Mouse (Mus musculus): ENCODE results near the gene Mypop. TPM values are rescaled to one million over a fixed set of nuclear protein-coding genes. Genes with fewer than 3 reads are reported as not detected.
A peak's percentile ranks its signal among the peaks of the same experiment; 100 is the strongest.

Gene Mypop
- polyA plus RNA-seq, 1 experiment from 2014 or later: 4.8 TPM

DNA sequence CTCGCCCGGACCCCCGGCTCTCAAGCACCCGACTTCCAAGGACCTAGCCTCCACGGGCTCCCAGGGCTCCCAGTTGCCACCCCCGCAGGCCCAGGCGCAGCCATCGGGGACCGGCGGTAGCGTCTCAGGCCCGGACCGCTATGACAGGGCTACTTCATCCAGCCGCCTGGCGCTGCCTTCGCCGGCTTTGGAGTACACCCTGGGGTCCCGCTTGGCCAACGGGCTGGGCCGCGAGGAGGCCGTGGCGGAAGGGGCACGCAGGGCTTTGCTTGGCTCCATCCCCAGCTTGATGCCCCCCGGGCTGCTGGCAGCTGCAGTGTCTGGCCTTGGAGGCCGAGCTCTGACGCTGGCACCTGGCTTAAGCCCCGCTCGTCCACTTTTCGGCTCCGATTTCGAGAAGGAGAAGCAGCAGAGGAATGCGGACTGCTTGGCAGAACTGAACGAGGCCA is 13.6 kb downstream of the Mypop start:
- Histone ChIP-seq H3K36me3 (ENCODE audit: insufficient read depth) (peaks cover 22% of the 10 kb centered on the region), H3K4me3 (ENCODE audit: low read depth, low read length) (peak overlapping the region; percentile 89), H3K4me2 (peak overlapping the region; percentile 98), H3K9me3 (ENCODE audit: low read depth, low read length) (no peaks in the 10 kb centered on the region), H3K4me1 (ENCODE audit: insufficient read depth) (peaks cover 19% of the 10 kb centered on the region), H3K27me3 (ENCODE audit: insufficient read depth, low read length) (no peaks in the 10 kb centered on the region), H3K27ac (ENCODE audit: low read depth) (peak overlapping the region; percentile 94; the same call in 1 of the 2 replicates), H3K9ac (peak overlapping the region; percentile 86)
- peak; percentile 33 for DNase-seq
- TF ChIP-seq CTCF (IDR thresholded peaks at IDR 0.05; ENCODE audit: low read depth): no peak
- 5% methylated on average over 34 of the region's 34 CpGs for WGBS
- peak; percentile 0; the same call in 1 of the 2 replicates for ATAC-seq (ENCODE audit: insufficient read depth)

DNA sequence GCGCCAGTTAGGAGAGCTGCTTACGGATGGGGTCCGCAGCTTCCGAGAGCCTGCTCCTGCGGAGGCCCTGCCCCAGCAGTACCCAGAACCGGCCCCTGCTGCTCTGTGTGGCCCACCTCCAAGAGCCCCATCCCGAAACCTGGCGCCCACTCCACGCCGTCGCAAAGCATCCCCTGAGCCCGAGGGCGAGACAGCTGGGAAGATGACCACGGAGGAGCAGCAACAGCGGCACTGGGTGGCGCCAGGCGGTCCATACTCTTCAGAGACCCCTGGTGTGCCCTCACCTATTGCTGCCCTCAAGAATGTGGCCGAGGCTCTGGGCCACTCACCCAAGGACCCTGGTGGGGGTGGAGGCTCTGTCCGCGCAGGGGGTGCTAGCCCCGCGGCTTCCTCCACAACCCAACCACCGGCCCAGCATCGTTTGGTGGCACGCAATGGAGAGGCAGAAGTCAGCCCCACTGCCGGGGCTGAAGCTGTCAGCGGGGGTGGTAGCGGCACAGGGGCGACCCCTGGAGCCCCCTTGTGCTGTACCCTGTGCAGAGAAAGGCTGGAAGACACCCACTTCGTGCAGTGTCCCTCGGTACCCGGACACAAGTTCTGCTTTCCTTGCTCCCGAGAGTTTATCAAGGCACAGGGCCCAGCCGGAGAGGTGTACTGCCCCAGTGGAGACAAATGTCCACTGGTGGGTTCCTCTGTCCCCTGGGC is 14.5 kb downstream of the Mypop start:
- H3K4me3 ChIP-seq (ENCODE audit: low read depth, low read length): peak overlapping the region; percentile 89
- TF ChIP-seq CTCF (IDR thresholded peaks at IDR 0.05; ENCODE audit: low read depth): no peak
- H3K9me3 ChIP-seq (ENCODE audit: low read depth, low read length): no peaks in the 10 kb centered on the region
- H3K9ac ChIP-seq: peak overlapping the region; percentile 86
- no peaks in the 10 kb centered on the region for H3K27me3 ChIP-seq (ENCODE audit: insufficient read depth, low read length)
- H3K4me2 ChIP-seq: peak overlapping the region; percentile 98
- peaks cover 22% of the 10 kb centered on the region for H3K36me3 ChIP-seq (ENCODE audit: insufficient read depth)
- H3K4me1 ChIP-seq (ENCODE audit: insufficient read depth): peaks cover 19% of the 10 kb centered on the region
- ATAC-seq (ENCODE audit: insufficient read depth): no peak
- no peak overlapping the region for H3K27ac ChIP-seq (ENCODE audit: low read depth)
- no peak for DNase-seq
- WGBS: 66% methylated on average over 34 of the region's 34 CpGs

DNA sequence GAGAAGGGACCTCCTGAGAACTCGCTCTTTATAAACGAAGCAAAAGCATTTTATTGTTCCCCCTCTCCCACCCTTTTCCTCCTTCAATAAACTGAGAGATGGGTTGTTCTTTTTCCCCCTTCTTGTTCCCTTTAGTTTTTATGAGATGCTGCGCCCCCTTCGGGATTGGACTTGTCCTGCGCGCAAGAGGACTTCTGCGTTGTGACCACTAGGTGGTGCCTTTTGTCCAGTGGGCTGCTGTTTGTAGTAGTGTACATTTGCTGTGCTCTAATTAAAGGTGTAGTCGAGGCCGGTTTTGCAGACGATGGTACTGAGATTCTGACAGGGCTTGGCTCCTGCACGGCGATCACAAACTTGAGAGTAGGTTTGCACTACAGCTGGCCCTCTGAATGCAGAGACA is 15.4 kb downstream of the Mypop start:
- H3K9ac ChIP-seq: 0 out of 2 replicates have a peak overlapping the region, but pooled peaks have one; percentile 18
- H3K9me3 ChIP-seq (ENCODE audit: low read depth, low read length): no peaks in the 10 kb centered on the region
- WGBS: 5% methylated on average over 12 of the region's 12 CpGs
- DNase-seq (peak; percentile 97), ATAC-seq (ENCODE audit: insufficient read depth) (no peak)
- peak overlapping the region; percentile 64; the same call in 1 of the 2 replicates for H3K27ac ChIP-seq (ENCODE audit: low read depth)
- H3K4me1 ChIP-seq (ENCODE audit: insufficient read depth): peaks cover 19% of the 10 kb centered on the region
- H3K4me2 ChIP-seq: peak overlapping the region; percentile 98
- H3K4me3 ChIP-seq (ENCODE audit: low read depth, low read length): peak overlapping the region; percentile 89
- H3K36me3 ChIP-seq (ENCODE audit: insufficient read depth): peaks cover 22% of the 10 kb centered on the region
- H3K27me3 ChIP-seq (ENCODE audit: insufficient read depth, low read length): no peaks in the 10 kb centered on the region
- TF ChIP-seq CTCF (IDR thresholded peaks at IDR 0.05; ENCODE audit: low read depth): peak; percentile 100

- Histone ChIP-seq H3K4me3 (ENCODE audit: low read depth, low read length) (no peak overlapping the region), H3K36me3 (ENCODE audit: insufficient read depth) (peaks cover 22% of the 10 kb centered on the region), H3K9ac (no peak overlapping the region; the same call in 1 of the 2 replicates), H3K27me3 (ENCODE audit: insufficient read depth, low read length) (no peaks in the 10 kb centered on the region), H3K9me3 (ENCODE audit: low read depth, low read length) (no peaks in the 10 kb centered on the region), H3K4me2 (peak overlapping the region; percentile 42), H3K27ac (ENCODE audit: low read depth) (peak overlapping the region; percentile 68), H3K4me1 (ENCODE audit: insufficient read depth) (peaks cover 18% of the 10 kb centered on the region)
- 52% methylated on average over 13 of the region's 13 CpGs for WGBS
- TF ChIP-seq CTCF (IDR thresholded peaks at IDR 0.05; ENCODE audit: low read depth): no peak
- ATAC-seq (ENCODE audit: insufficient read depth): no peak; the same call in 1 of the 2 replicates
- DNase-seq: no peak
Observed at GRCm38 (mm10) chr7:19007026-19007977, 16.3 kb downstream of the Mypop start.

- no peak overlapping the region for H3K27ac ChIP-seq (ENCODE audit: low read depth)
- WGBS: 70% methylated on average over 7 of the region's 7 CpGs
- peaks cover 15% of the 10 kb centered on the region for H3K36me3 ChIP-seq (ENCODE audit: insufficient read depth)
Observed at GRCm38 (mm10) chr7:19010581-19010980, 19.5 kb downstream of the Mypop start.

DNA sequence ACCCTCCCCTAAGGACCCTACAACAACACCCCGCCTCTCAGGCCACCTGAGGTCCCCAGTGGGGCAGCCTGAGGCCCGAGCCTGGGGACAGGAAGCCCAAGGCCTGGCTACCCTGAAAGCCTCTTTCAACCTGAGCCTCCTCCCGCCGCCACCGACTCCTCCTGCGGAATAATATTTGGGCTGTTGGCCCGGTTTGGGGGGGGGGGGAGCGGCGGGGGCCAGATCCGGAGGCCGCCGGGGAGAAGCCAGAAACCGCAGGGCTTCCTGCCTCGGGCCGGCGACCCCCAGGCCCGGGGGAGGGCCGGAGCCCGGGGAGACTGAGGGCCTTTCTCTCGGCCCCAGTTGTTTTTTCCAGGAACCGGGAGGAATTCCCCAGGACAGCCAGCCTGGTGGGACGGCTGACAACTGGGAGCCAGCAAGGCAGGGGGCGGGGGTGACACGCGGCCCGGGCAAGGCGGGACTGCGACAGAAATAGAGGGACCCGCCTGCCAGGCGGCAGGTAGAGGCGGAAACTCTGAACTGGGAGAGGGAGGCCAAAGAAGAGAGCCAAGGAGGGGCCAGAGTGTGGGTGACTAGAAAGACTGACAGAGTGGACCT is 21.1 kb downstream of the Mypop start:
- H3K27ac ChIP-seq (ENCODE audit: low read depth): peak overlapping the region; percentile 81
- WGBS: 1% methylated on average over 29 of the region's 31 CpGs
- H3K27me3 ChIP-seq (ENCODE audit: insufficient read depth, low read length): no peaks in the 10 kb centered on the region
- H3K9ac ChIP-seq: peak overlapping the region; percentile 65
- H3K4me3 ChIP-seq (ENCODE audit: low read depth, low read length): peak overlapping the region; percentile 35
- peaks cover 6% of the 10 kb centered on the region for H3K4me1 ChIP-seq (ENCODE audit: insufficient read depth)
- no peaks in the 10 kb centered on the region for H3K9me3 ChIP-seq (ENCODE audit: low read depth, low read length)
- ATAC-seq (ENCODE audit: insufficient read depth): peak; percentile 33
- TF ChIP-seq CTCF (IDR thresholded peaks at IDR 0.05; ENCODE audit: low read depth): no peak
- peak overlapping the region; percentile 76 for H3K4me2 ChIP-seq
- DNase-seq: peak; percentile 47
- H3K36me3 ChIP-seq (ENCODE audit: insufficient read depth): peaks cover 2% of the 10 kb centered on the region; the same call in 1 of the 2 replicates

More at GRCm38 (mm10) chr7:19010581-19010980, 19.5 kb downstream of the Mypop start:
- no peak for TF ChIP-seq CTCF (IDR thresholded peaks at IDR 0.05; ENCODE audit: low read depth)
- Histone ChIP-seq H3K9me3 (ENCODE audit: low read depth, low read length) (no peaks in the 10 kb centered on the region), H3K4me2 (no peak overlapping the region), H3K9ac (no peak overlapping the region), H3K4me3 (ENCODE audit: low read depth, low read length) (no peak overlapping the region), H3K4me1 (ENCODE audit: insufficient read depth) (peaks cover 13% of the 10 kb centered on the region), H3K27me3 (ENCODE audit: insufficient read depth, low read length) (no peaks in the 10 kb centered on the region)
- DNase-seq (no peak), ATAC-seq (ENCODE audit: insufficient read depth) (no peak)

Data from lung, embryonic 14.5 days (tissue).